Mouse (Mus musculus) kidney, postnatal 14 days (tissue): Measurements from ENCODE around the gene D430019H16Rik.

Experiments used
- DNase-seq: peaks from one replicate; pipeline ENCODE4 v3.0.0; 2022; ENCODE audit warnings: mixed read lengths

The D430019H16Rik gene

GRCm38 (mm10) chr12:105541590-105542402 is 88.1 kb downstream of the D430019H16Rik start:
- no peak for DNase-seq

GRCm38 (mm10) chr12:105542513-105542912 is 88.9 kb downstream of the D430019H16Rik start:
- no peak for DNase-seq
